Mouse (Mus musculus) liver, embryonic 14.5 days (tissue): ENCODE measurements around the gene Sell. TPM values are rescaled to one million over a fixed set of nuclear protein-coding genes. Genes with fewer than 3 reads are reported as not detected.

ENCODE experiments used
- ATAC-seq: fragments of 200-750 bp; cut with Nextera tagmentation; 2 replicates; pipeline ENCODE4 v1.8.0; 2017; ENCODE audit warnings: moderate number of reproducible peaks, mild to moderate bottlenecking, moderate library complexity; ENCODE audit not compliant: insufficient read depth
- DNase-seq, 3 experiments: peaks; one replicate each; pipeline ENCODE4 v3.0.0-alpha.2; 2012 to 2013; ENCODE audit warnings: low read depth in 3 of 3, low spot score in 3 of 3
- H3K27ac ChIP-seq: fragments of 300-500 bp; sonication (generic); 2 replicates; pipeline ENCODE4 v1.5.1; 2014; ENCODE audit warnings: moderate library complexity, mild to moderate bottlenecking, control low read depth, inconsistent platforms
- H3K27me3 ChIP-seq: fragments of 300-500 bp; sonication (generic); 2 replicates; pipeline ENCODE4 v1.6.1; 2014; ENCODE audit warnings: mild to moderate bottlenecking, low read length, moderate library complexity; ENCODE audit not compliant: control insufficient read depth, insufficient read depth
- H3K36me3 ChIP-seq: fragments of 300-500 bp; sonication (generic); replicated peaks from 2 replicates; pipeline ENCODE4 v1.6.1; 2014; ENCODE audit warnings: low read depth; ENCODE audit not compliant: control insufficient read depth, insufficient read depth
- H3K4me1 ChIP-seq, 2 experiments: fragments of 200-500 bp in 1 of 2; fragments of 300-500 bp in 1 of 2; sonication (generic) in 1 of 2; replicated peaks; 2 replicates each; pipeline ENCODE4 v1.6.1; 2012 to 2014; ENCODE audit warnings: antibody characterized with exemption in 1 of 2, inconsistent platforms in 1 of 2, low read length in 1 of 2; ENCODE audit not compliant: control insufficient read depth in 2 of 2, insufficient read depth in 2 of 2
- H3K4me2 ChIP-seq: fragments of 300-500 bp; sonication (generic); 2 replicates; pipeline ENCODE4 v1.6.1; 2014; ENCODE audit warnings: low read depth, mild to moderate bottlenecking, control low read depth, moderate library complexity
- H3K4me3 ChIP-seq, 2 experiments: fragments of 200-500 bp in 1 of 2; fragments of 300-500 bp in 1 of 2; sonication (generic) in 1 of 2; 2 replicates each; pipeline ENCODE4 v1.5.1; 2012 to 2014; ENCODE audit warnings: low read depth in 2 of 2, low read length in 2 of 2, mild to moderate bottlenecking in 2 of 2, control low read depth in 1 of 2, inconsistent platforms in 1 of 2, moderate library complexity in 1 of 2; ENCODE audit not compliant: insufficient read depth in 1 of 2
- H3K9ac ChIP-seq: fragments of 300-500 bp; sonication (generic); replicated peaks from 2 replicates; pipeline ENCODE4 v1.6.1; 2014; ENCODE audit warnings: mild to moderate bottlenecking, control low read depth, moderate library complexity
- H3K9me3 ChIP-seq: fragments of 300-500 bp; sonication (generic); 2 replicates; pipeline ENCODE4 v1.6.1; 2016; ENCODE audit warnings: low read length, mixed read lengths; ENCODE audit not compliant: control insufficient read depth
- CTCF ChIP-seq: IDR thresholded peaks from 2 replicates; pipeline ENCODE4 v1.5.1; 2016; ENCODE audit warnings: antibody characterized with exemption, low read depth, control low read depth
- EP300 ChIP-seq: IDR thresholded peaks from 2 replicates; pipeline ENCODE4 v1.6.1; 2016; ENCODE audit warnings: antibody characterized with exemption, low read depth
- WGBS: fragments of 180-500 bp; shearing (Covaris S2); extraction: QIAGEN DNeasy Blood & Tissue Kit; methylation state at CpG from one replicate; pipeline ENCODE4 v1.1.7; 2014; ENCODE audit not compliant: insufficient replicate concordance; 5-methylcytosine and 5-hydroxymethylcytosine counted together
- polyA plus RNA-seq, 2 experiments: library from polyadenylated mRNA; depleted of rRNA in 1 of 2; stranded (reverse) in 1 of 2; unstranded in 1 of 2; fragments of >200 nt; fragmentation: Nextera tagmentation in 1 of 2; extraction: Ambion mirVana in 1 of 2; gene quantifications; 2 replicates each; pipeline versions ENCODE4 v1.2.1 to v1.2.3; 2012 to 2014

Gene Sell
- polyA plus RNA-seq, 2 experiments = 3.0 to 8.0 TPM

GRCm38 (mm10) chr1:164120777-164121158 lies 59.0 kb downstream of the Sell start:
- H3K4me2 ChIP-seq = no peak overlapping the region
- H3K4me1 ChIP-seq = peaks cover 0 to 4% of the 10 kb centered on the region in 2 experiments; a peak in 2 of 4 replicates
- WGBS = 52% methylated on average over 3 of the region's 3 CpGs
- H3K27ac ChIP-seq = no peak overlapping the region
- H3K36me3 ChIP-seq = no peaks in the 10 kb centered on the region
- DNase-seq = no peak
- H3K9ac ChIP-seq = no peak overlapping the region
- ATAC-seq = no peak
- TF ChIP-seq EP300 = no peak
- TF ChIP-seq CTCF = no peak
- H3K4me3 ChIP-seq = no peak overlapping the region
- no peaks in the 10 kb centered on the region for H3K9me3 ChIP-seq
- no peaks in the 10 kb centered on the region for H3K27me3 ChIP-seq

DNA sequence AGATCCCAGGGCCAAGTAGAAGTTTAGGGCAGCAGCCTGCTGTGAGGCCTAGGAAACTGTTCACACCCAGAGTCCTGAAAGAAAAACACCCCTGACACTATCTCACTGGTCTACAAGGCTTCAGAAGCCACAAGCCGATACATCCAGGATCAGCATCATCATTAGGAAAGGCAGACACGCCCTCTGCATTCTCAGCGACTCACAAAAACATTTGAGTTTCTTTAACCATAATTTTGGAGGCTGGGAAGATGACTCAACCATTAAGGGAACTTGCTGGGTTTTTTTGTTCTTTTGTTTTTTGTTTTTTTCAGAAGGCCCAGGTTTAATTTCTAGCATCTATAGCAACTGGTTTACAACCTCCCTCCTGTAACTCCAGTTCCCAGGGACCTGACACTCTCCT lies 62.1 kb downstream of the Sell start:
- H3K9ac ChIP-seq = no peak overlapping the region
- no peak for DNase-seq
- 45% methylated on average over 3 of the region's 3 CpGs for WGBS
- no peak overlapping the region for H3K4me3 ChIP-seq
- no peak overlapping the region for H3K4me2 ChIP-seq
- H3K27me3 ChIP-seq = no peaks in the 10 kb centered on the region
- no peak for ATAC-seq
- no peak for TF ChIP-seq EP300
- no peak overlapping the region for H3K27ac ChIP-seq
- peaks cover 0 to 4% of the 10 kb centered on the region in 2 experiments; a peak in 2 of 4 replicates for H3K4me1 ChIP-seq
- no peaks in the 10 kb centered on the region for H3K9me3 ChIP-seq
- no peaks in the 10 kb centered on the region for H3K36me3 ChIP-seq

- 38% methylated on average over 3 of the region's 3 CpGs for WGBS
- TF ChIP-seq CTCF = no peak
- no peak for TF ChIP-seq EP300
- no peak overlapping the region for H3K27ac ChIP-seq
- H3K4me3 ChIP-seq = no peak overlapping the region
- ATAC-seq = no peak
- H3K36me3 ChIP-seq = no peaks in the 10 kb centered on the region
- H3K4me1 ChIP-seq = no peaks in the 10 kb centered on the region; a peak in 1 of 4 replicates
- H3K27me3 ChIP-seq = no peaks in the 10 kb centered on the region
- no peak overlapping the region for H3K9ac ChIP-seq
- H3K9me3 ChIP-seq = no peaks in the 10 kb centered on the region
- DNase-seq = no peak
- H3K4me2 ChIP-seq = no peak overlapping the region
Measured at GRCm38 (mm10) chr1:164130013-164130412, 68.2 kb downstream of the Sell start.

GRCm38 (mm10) chr1:164132609-164133008 lies 70.8 kb downstream of the Sell start:
- Histone ChIP-seq H3K4me1 (peaks cover 0 to 11% of the 10 kb centered on the region in 2 experiments; a peak in 2 of 4 replicates), H3K27me3 (no peaks in the 10 kb centered on the region), H3K4me3 (no peak overlapping the region), H3K27ac (no peak overlapping the region), H3K4me2 (no peak overlapping the region), H3K36me3 (no peaks in the 10 kb centered on the region), H3K9ac (no peak overlapping the region), H3K9me3 (no peaks in the 10 kb centered on the region)
- TF ChIP-seq EP300 (no peak), CTCF (no peak)
- ATAC-seq (no peak), DNase-seq (no peak)
- 53% methylated on average over 1 of the region's 1 CpGs for WGBS

Other genes starting within 250 kb of the Sell start
- gene Scyl3, start 132.9 kb upstream of the Sell start, polyA plus RNA-seq (2012; rRNA removed) = 5.4 and 7.2 TPM in 2 replicates
- 10.2 and 10.4 TPM in 2 replicates for gene Scyl3, start 132.9 kb upstream of the Sell start, polyA plus RNA-seq (2014; fragmentation: Nextera tagmentation; extraction: Ambion mirVana)
- gene BC055324, start 67.2 kb upstream of the Sell start, polyA plus RNA-seq (2012; rRNA removed) = 6.5 and 7.9 TPM in 2 replicates
- 10.0 and 10.8 TPM in 2 replicates for gene BC055324, start 67.2 kb upstream of the Sell start, polyA plus RNA-seq (2014; fragmentation: Nextera tagmentation; extraction: Ambion mirVana)
- gene Mettl18, start 67.1 kb upstream of the Sell start, polyA plus RNA-seq (2012; rRNA removed) = 1.0 and 2.3 TPM in 2 replicates
- gene Mettl18, start 67.1 kb upstream of the Sell start, polyA plus RNA-seq (2014; fragmentation: Nextera tagmentation; extraction: Ambion mirVana) = 4.4 TPM in 2 replicates
- 0.02 and 0.04 TPM in 2 replicates for gene Sele, start 13.7 kb upstream of the Sell start, polyA plus RNA-seq (2012; rRNA removed)
- not detected in 2 replicates for gene Sele, start 13.7 kb upstream of the Sell start, polyA plus RNA-seq (2014; fragmentation: Nextera tagmentation; extraction: Ambion mirVana)
- 0.31 and 0.37 TPM in 2 replicates for gene Selp, start 53.3 kb downstream of the Sell start, polyA plus RNA-seq (2012; rRNA removed)
- 0.54 and 0.75 TPM in 2 replicates for gene Selp, start 53.3 kb downstream of the Sell start, polyA plus RNA-seq (2014; fragmentation: Nextera tagmentation; extraction: Ambion mirVana)
- gene F5, start 89.9 kb downstream of the Sell start, polyA plus RNA-seq (2012; rRNA removed) = 6.7 and 8.3 TPM in 2 replicates
- gene F5, start 89.9 kb downstream of the Sell start, polyA plus RNA-seq (2014; fragmentation: Nextera tagmentation; extraction: Ambion mirVana) = 11.6 and 11.9 TPM in 2 replicates
- 12.8 and 13.0 TPM in 2 replicates for gene Slc19a2, start 187.1 kb downstream of the Sell start, polyA plus RNA-seq (2012; rRNA removed)
- gene Slc19a2, start 187.1 kb downstream of the Sell start, polyA plus RNA-seq (2014; fragmentation: Nextera tagmentation; extraction: Ambion mirVana) = 19.6 and 19.8 TPM in 2 replicates
- gene Ccdc181, start 213.6 kb downstream of the Sell start, polyA plus RNA-seq (2012; rRNA removed) = 0.80 and 1.8 TPM in 2 replicates
- 2.3 and 3.7 TPM in 2 replicates for gene Ccdc181, start 213.6 kb downstream of the Sell start, polyA plus RNA-seq (2014; fragmentation: Nextera tagmentation; extraction: Ambion mirVana)
- 4.2 and 6.4 TPM in 2 replicates for gene Nme7, start 242.1 kb downstream of the Sell start, polyA plus RNA-seq (2012; rRNA removed)
- 9.0 and 13.0 TPM in 2 replicates for gene Nme7, start 242.1 kb downstream of the Sell start, polyA plus RNA-seq (2014; fragmentation: Nextera tagmentation; extraction: Ambion mirVana)
- gene Blzf1, start 245.5 kb downstream of the Sell start, polyA plus RNA-seq (2012; rRNA removed) = 2.3 and 4.1 TPM in 2 replicates
- gene Blzf1, start 245.5 kb downstream of the Sell start, polyA plus RNA-seq (2014; fragmentation: Nextera tagmentation; extraction: Ambion mirVana) = 8.5 and 9.9 TPM in 2 replicates